In the genomic region with DNA sequence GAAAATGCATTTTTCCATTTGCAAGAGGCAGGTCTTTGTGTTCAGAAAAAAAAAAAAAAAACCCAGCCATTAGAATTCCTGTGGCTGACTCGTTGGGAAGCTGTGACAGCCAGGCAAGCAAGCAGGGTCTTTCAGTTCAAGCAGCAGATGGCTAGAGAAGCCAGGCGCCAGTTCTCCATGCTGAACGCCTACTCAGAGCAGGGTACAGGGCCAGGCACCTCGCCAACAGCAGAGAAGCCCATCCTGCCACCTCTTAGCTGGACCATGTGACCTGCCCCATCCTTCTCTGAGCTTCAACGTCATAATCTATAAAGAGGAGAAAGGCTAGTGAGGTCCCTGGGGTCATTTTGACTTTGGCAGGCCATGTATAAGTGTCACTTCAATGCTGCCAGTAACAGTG, we compare ENCODE assay signal across 8 mouse cellular contexts.
DNase-seq lines count a peak whose midpoint lies in the region; ATAC-seq and TF ChIP-seq lines count a peak whose summit lies in the region.

No protein-coding gene starts in this region.

- no peaks in the 10 kb centered on the region for H3K27me3 ChIP-seq in lung, embryonic 16.5 days (ENCODE audit: control insufficient read depth, insufficient read depth, low read depth, low read length)
- no peaks in the 10 kb centered on the region for H3K27me3 ChIP-seq in neural tube, embryonic 13.5 days
- H3K27me3 ChIP-seq in kidney, adult 2 months (replicated peaks; ENCODE audit: control insufficient read depth, insufficient read depth, low read length) = no peaks in the 10 kb centered on the region

- no peaks in the 10 kb centered on the region for H3K36me3 ChIP-seq in lung, embryonic 16.5 days (ENCODE audit: control insufficient read depth, insufficient read depth, low read length)
- H3K36me3 ChIP-seq in neural tube, embryonic 13.5 days = 0 out of 2 replicates have a peak, but pooled peaks cover 4% of the 10 kb centered on the region
- H3K36me3 ChIP-seq in kidney, adult 2 months (ENCODE audit: control insufficient read depth, insufficient read depth, low read length) = no peaks in the 10 kb centered on the region

- DNase-seq in lung, adult 18-20 months = no peak
- DNase-seq in cerebellum, postnatal 36 days = peak; percentile 88 to 90
- DNase-seq in layer of hippocampus, adult 8-10 months (ENCODE audit: low spot score in 2 of 2) = peak; percentile 78 to 82
- no peak for DNase-seq in kidney, adult 2 months
- DNase-seq in thymus, postnatal 25 days = no peak

- no peak for TF ChIP-seq CTCF in kidney, adult 2 months (conservative IDR thresholded peaks at IDR 0.05; ENCODE audit: insufficient read depth, insufficient read length, low read depth, low read length)

- no peak overlapping the region for H3K4me3 ChIP-seq in lung, embryonic 16.5 days (ENCODE audit: low read length)
- no peak overlapping the region for H3K4me3 ChIP-seq in neural tube, embryonic 13.5 days
- H3K4me3 ChIP-seq in kidney, adult 2 months (ENCODE audit: insufficient read depth, low read depth, low read length) = no peak overlapping the region

- H3K4me2 ChIP-seq in lung, embryonic 16.5 days (ENCODE audit: low read depth, low read length) = no peak overlapping the region
- H3K4me2 ChIP-seq in neural tube, embryonic 13.5 days = no peak overlapping the region

- H3K9ac ChIP-seq in lung, embryonic 16.5 days (ENCODE audit: low read length) = no peak overlapping the region
- H3K9ac ChIP-seq in neural tube, embryonic 13.5 days = no peak overlapping the region

- peaks cover 50% of the 10 kb centered on the region for H3K4me1 ChIP-seq in lung, embryonic 16.5 days (replicated peaks; ENCODE audit: control insufficient read depth, insufficient read depth, low read length)
- H3K4me1 ChIP-seq in neural tube, embryonic 13.5 days (replicated peaks) = peaks cover 48% of the 10 kb centered on the region
- no peaks in the 10 kb centered on the region for H3K4me1 ChIP-seq in kidney, adult 2 months (ENCODE audit: control insufficient read depth, insufficient read depth, low read length)

- H3K9me3 ChIP-seq in lung, embryonic 16.5 days (ENCODE audit: control insufficient read depth, low read length) = no peaks in the 10 kb centered on the region
- H3K9me3 ChIP-seq in neural tube, embryonic 13.5 days = no peaks in the 10 kb centered on the region

- H3K27ac ChIP-seq in lung, embryonic 16.5 days (ENCODE audit: low read length) = peak overlapping the region; percentile 47
- H3K27ac ChIP-seq in neural tube, embryonic 13.5 days (replicated peaks) = peak overlapping the region; percentile 57
- no peak overlapping the region for H3K27ac ChIP-seq in kidney, adult 2 months (ENCODE audit: insufficient read depth, low read depth, low read length)

- ATAC-seq in lung, embryonic 16.5 days (ENCODE audit: low read depth) = peak; percentile 80
- peak; percentile 66; the same call in 1 of the 2 replicates for ATAC-seq in neural tube, embryonic 13.5 days (ENCODE audit: low read depth)
- no peak for ATAC-seq in megakaryocyte-erythroid progenitor cell, adult 5-6 weeks (replicated peaks; ENCODE audit: low FRiP score, low TSS enrichment, poor library complexity, severe bottlenecking)

- no peak for TF ChIP-seq POLR2A in kidney, adult 2 months (IDR thresholded peaks at IDR 0.05; ENCODE audit: low read depth, low read length)

- WGBS in lung, embryonic 16.5 days = 21% methylated on average over 5 of the region's 5 CpGs
- 32% methylated on average over 5 of the region's 5 CpGs for WGBS in neural tube, embryonic 13.5 days
- 39% methylated on average over 5 of the region's 5 CpGs for WGBS in kidney, adult 2 months

Comparison
In these comparisons a context has a peak if more than half of its experiments do, and no peak if none do; other contexts are left out.
1. DNase-seq: peak in cerebellum, postnatal 36 days (2 of 2) and layer of hippocampus, adult 8-10 months (2 of 2); none in lung, adult 18-20 months (0 of 2), kidney, adult 2 months (single experiment) and thymus, postnatal 25 days (single experiment).